Mouse (Mus musculus) ES-E14 (cell line): Measurements from ENCODE around the gene Raly.

Experiments
- MAFK ChIP-seq: IDR thresholded peaks from 2 replicates; pipeline ENCODE4 v1.6.1; 2014; ENCODE audit warnings: mild to moderate bottlenecking, low read depth, low read length, inconsistent platforms; ENCODE audit not compliant: insufficient read depth
- ZC3H11A ChIP-seq: IDR thresholded peaks from 2 replicates; pipeline ENCODE4 v1.6.1; 2012; ENCODE audit warnings: low read depth, mild to moderate bottlenecking, inconsistent platforms, low read length, borderline replicate concordance

- no peak for TF ChIP-seq ZC3H11A
- TF ChIP-seq MAFK: no peak
Observed at GRCm38 (mm10) chr2:154905796-154906195, 114.9 kb downstream of the Raly start.
